Mouse (Mus musculus): Measurements from ENCODE around the gene Mapk9. TPM values are rescaled to one million over a fixed set of nuclear protein-coding genes. Genes with fewer than 3 reads are reported as not detected.

Gene Mapk9
- polyA plus RNA-seq, 1 experiment from 2014 or later, result 38.4 TPM

GRCm38 (mm10) chr11:49811099-49811541 lies 35.4 kb upstream of the Mapk9 start:
- H3K27ac ChIP-seq (ENCODE audit: low read depth), result no peak overlapping the region
- no peaks in the 10 kb centered on the region for H3K27me3 ChIP-seq (ENCODE audit: insufficient read depth, low read length)
- 73% methylated on average over 8 of the region's 8 CpGs for WGBS
- H3K9ac ChIP-seq, result no peak overlapping the region
- ATAC-seq (ENCODE audit: insufficient read depth) (no peak), DNase-seq (no peak)
- H3K4me3 ChIP-seq (ENCODE audit: low read depth, low read length), result no peak overlapping the region
- H3K4me2 ChIP-seq, result no peak overlapping the region
- no peaks in the 10 kb centered on the region for H3K4me1 ChIP-seq (ENCODE audit: insufficient read depth)
- no peaks in the 10 kb centered on the region for H3K9me3 ChIP-seq (ENCODE audit: low read depth, low read length)
- H3K36me3 ChIP-seq (ENCODE audit: insufficient read depth), result 0 out of 2 replicates have a peak, but pooled peaks cover 14% of the 10 kb centered on the region
- TF ChIP-seq CTCF (IDR thresholded peaks at IDR 0.05; ENCODE audit: low read depth), result no peak

DNA sequence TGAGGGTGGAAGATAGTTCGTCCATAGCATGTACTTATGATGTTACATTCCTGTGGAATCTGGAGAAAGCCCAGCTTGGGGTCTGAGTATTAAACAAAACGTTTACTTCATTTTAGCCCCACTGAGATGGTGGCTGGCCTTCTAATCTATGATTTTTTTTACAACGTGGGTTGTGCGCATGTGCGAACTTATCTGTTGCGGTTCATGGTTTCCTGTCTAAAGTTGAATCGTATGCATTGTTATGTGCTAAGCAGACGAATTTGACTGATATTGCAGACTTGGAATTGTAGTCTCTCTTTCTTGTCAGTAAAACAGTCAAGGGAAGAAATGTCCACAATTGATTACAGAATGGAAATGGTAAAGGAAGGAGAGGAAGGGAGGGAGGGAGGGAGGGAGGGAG lies 34.7 kb upstream of the Mapk9 start:
- Histone ChIP-seq H3K9me3 (ENCODE audit: low read depth, low read length) (no peaks in the 10 kb centered on the region), H3K4me3 (ENCODE audit: low read depth, low read length) (no peak overlapping the region), H3K36me3 (ENCODE audit: insufficient read depth) (0 out of 2 replicates have a peak, but pooled peaks cover 14% of the 10 kb centered on the region), H3K27me3 (ENCODE audit: insufficient read depth, low read length) (no peaks in the 10 kb centered on the region), H3K27ac (ENCODE audit: low read depth) (no peak overlapping the region), H3K9ac (no peak overlapping the region), H3K4me2 (no peak overlapping the region), H3K4me1 (ENCODE audit: insufficient read depth) (no peaks in the 10 kb centered on the region)
- no peak for ATAC-seq (ENCODE audit: insufficient read depth)
- 63% methylated on average over 8 of the region's 8 CpGs for WGBS
- no peak for TF ChIP-seq CTCF (IDR thresholded peaks at IDR 0.05; ENCODE audit: low read depth)
- no peak for DNase-seq

GRCm38 (mm10) chr11:49818869-49819566 lies 27.5 kb upstream of the Mapk9 start:
- H3K36me3 ChIP-seq (ENCODE audit: insufficient read depth), result peaks cover 14% of the 10 kb centered on the region; the same call in 1 of the 2 replicates
- no peak for TF ChIP-seq CTCF (IDR thresholded peaks at IDR 0.05; ENCODE audit: low read depth)
- no peak overlapping the region for H3K9ac ChIP-seq
- H3K4me2 ChIP-seq, result no peak overlapping the region
- H3K9me3 ChIP-seq (ENCODE audit: low read depth, low read length), result no peaks in the 10 kb centered on the region
- ATAC-seq (ENCODE audit: insufficient read depth) (no peak), DNase-seq (no peak)
- 86% methylated on average over 15 of the region's 15 CpGs for WGBS
- no peaks in the 10 kb centered on the region for H3K27me3 ChIP-seq (ENCODE audit: insufficient read depth, low read length)
- no peak overlapping the region for H3K4me3 ChIP-seq (ENCODE audit: low read depth, low read length)
- H3K4me1 ChIP-seq (ENCODE audit: insufficient read depth), result no peaks in the 10 kb centered on the region
- no peak overlapping the region for H3K27ac ChIP-seq (ENCODE audit: low read depth)

DNA sequence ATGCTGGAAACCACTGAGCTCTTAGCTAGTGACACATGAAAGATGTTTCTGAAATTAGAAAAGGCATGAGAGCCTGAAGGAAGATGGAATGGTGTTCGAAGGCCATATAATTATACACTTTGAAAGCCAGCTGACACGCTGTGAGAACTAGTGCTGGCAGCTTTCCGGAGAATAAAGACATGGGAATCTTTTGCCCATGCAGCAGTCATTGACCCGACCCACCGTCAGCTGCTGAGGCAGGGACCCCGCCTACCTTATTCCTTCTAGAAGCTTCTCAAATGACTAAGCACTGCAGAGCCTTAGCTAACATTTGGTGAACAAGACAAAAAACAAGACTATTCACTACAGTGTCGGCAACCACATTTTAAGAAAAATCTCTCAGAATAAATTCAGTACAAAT lies 26.9 kb upstream of the Mapk9 start:
- TF ChIP-seq CTCF (IDR thresholded peaks at IDR 0.05; ENCODE audit: low read depth), result no peak
- Histone ChIP-seq H3K4me3 (ENCODE audit: low read depth, low read length) (no peak overlapping the region), H3K36me3 (ENCODE audit: insufficient read depth) (peaks cover 20% of the 10 kb centered on the region; the same call in 1 of the 2 replicates), H3K27me3 (ENCODE audit: insufficient read depth, low read length) (no peaks in the 10 kb centered on the region), H3K4me1 (ENCODE audit: insufficient read depth) (no peaks in the 10 kb centered on the region), H3K27ac (ENCODE audit: low read depth) (no peak overlapping the region), H3K4me2 (no peak overlapping the region), H3K9ac (no peak overlapping the region), H3K9me3 (ENCODE audit: low read depth, low read length) (no peaks in the 10 kb centered on the region)
- WGBS, result 80% methylated on average over 7 of the region's 7 CpGs
- no peak for ATAC-seq (ENCODE audit: insufficient read depth)
- DNase-seq, result no peak

DNA sequence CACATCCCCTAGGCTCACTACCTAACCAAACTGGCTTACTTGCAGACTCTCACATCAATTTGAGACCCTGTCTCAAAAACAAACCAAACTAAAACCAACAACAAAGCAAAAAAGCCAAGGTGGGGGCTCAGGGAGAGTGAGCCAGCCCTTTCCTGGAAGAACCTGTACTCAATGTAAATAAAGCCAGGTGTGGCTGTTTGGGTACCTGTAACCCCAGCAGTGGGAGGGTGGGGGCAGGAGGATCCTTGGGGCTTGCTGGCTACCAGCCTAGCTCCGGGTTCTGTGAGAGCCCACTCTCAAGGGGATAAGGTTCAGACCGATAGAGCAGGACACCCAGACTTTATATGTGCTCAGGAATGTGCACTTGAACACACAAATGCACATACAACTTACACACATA lies 25.6 kb upstream of the Mapk9 start:
- DNase-seq, result no peak
- H3K27ac ChIP-seq (ENCODE audit: low read depth), result no peak overlapping the region
- no peak overlapping the region for H3K4me2 ChIP-seq
- ATAC-seq (ENCODE audit: insufficient read depth), result peak; percentile 44; the same call in 1 of the 2 replicates
- no peaks in the 10 kb centered on the region for H3K4me1 ChIP-seq (ENCODE audit: insufficient read depth)
- 62% methylated on average over 2 of the region's 2 CpGs for WGBS
- H3K36me3 ChIP-seq (ENCODE audit: insufficient read depth), result peaks cover 16% of the 10 kb centered on the region; the same call in 1 of the 2 replicates
- no peak for TF ChIP-seq CTCF (IDR thresholded peaks at IDR 0.05; ENCODE audit: low read depth)
- no peaks in the 10 kb centered on the region for H3K27me3 ChIP-seq (ENCODE audit: insufficient read depth, low read length)
- no peak overlapping the region for H3K9ac ChIP-seq
- H3K9me3 ChIP-seq (ENCODE audit: low read depth, low read length), result no peaks in the 10 kb centered on the region
- H3K4me3 ChIP-seq (ENCODE audit: low read depth, low read length), result no peak overlapping the region

DNA sequence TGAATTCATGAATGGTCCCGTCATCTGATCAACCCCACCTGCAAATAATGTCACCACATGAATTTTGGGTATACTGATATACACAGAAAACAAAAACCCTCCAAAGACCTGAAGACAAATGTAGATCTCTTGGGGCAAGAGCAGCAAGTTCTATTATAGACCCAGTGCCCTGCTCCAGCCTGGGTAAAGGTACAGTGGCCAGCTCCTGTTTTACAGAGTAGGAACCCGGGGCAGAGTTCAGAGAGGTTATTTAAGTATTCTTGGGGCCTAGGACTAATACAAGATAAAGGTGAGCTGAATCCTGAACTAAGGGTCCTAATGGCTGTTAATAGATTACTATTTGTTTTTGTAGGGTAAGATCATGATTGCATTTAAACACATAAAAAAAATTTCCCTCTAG lies 25.0 kb upstream of the Mapk9 start:
- DNase-seq, result no peak
- no peaks in the 10 kb centered on the region for H3K4me1 ChIP-seq (ENCODE audit: insufficient read depth)
- no peaks in the 10 kb centered on the region for H3K9me3 ChIP-seq (ENCODE audit: low read depth, low read length)
- no peaks in the 10 kb centered on the region for H3K27me3 ChIP-seq (ENCODE audit: insufficient read depth, low read length)
- no peak for TF ChIP-seq CTCF (IDR thresholded peaks at IDR 0.05; ENCODE audit: low read depth)
- no peak for ATAC-seq (ENCODE audit: insufficient read depth)
- H3K36me3 ChIP-seq (ENCODE audit: insufficient read depth), result peaks cover 16% of the 10 kb centered on the region; the same call in 1 of the 2 replicates
- H3K4me2 ChIP-seq, result no peak overlapping the region
- WGBS, result 79% methylated on average over 2 of the region's 2 CpGs
- H3K27ac ChIP-seq (ENCODE audit: low read depth), result no peak overlapping the region
- H3K9ac ChIP-seq, result no peak overlapping the region
- H3K4me3 ChIP-seq (ENCODE audit: low read depth, low read length), result no peak overlapping the region

DNA sequence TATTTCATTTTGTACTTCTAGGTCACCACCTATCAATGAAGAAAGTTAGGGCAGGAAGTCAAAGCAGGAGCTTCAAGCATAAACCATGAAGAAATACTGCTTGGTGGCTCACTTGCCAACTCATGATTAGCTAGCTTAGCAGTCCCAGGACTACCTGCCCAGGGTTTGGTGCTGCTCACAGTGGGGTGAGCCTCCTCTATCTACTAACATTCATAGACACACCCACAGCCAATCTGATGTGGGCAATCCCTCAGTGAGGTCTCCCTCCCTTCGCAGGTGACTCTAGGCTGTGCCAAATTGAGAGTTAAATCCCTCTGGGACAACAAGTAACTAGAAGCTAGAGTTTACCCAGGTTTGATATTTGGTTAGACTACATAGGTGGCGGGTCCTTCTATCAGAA lies 24.2 kb upstream of the Mapk9 start:
- Histone ChIP-seq H3K4me2 (no peak overlapping the region), H3K27ac (ENCODE audit: low read depth) (no peak overlapping the region), H3K27me3 (ENCODE audit: insufficient read depth, low read length) (no peaks in the 10 kb centered on the region), H3K36me3 (ENCODE audit: insufficient read depth) (peaks cover 20% of the 10 kb centered on the region; the same call in 1 of the 2 replicates), H3K4me1 (ENCODE audit: insufficient read depth) (no peaks in the 10 kb centered on the region), H3K9me3 (ENCODE audit: low read depth, low read length) (no peaks in the 10 kb centered on the region), H3K4me3 (ENCODE audit: low read depth, low read length) (no peak overlapping the region), H3K9ac (no peak overlapping the region)
- no peak for TF ChIP-seq CTCF (IDR thresholded peaks at IDR 0.05; ENCODE audit: low read depth)
- DNase-seq (no peak), ATAC-seq (ENCODE audit: insufficient read depth) (no peak)
- 86% methylated on average over 2 of the region's 2 CpGs for WGBS

Data from lung, embryonic 14.5 days (tissue).